Mouse (Mus musculus) myocyte (in vitro differentiated cells): ENCODE data around the gene Ada. TPM values are rescaled to one million over a fixed set of nuclear protein-coding genes. Genes with fewer than 3 reads are reported as not detected.

ENCODE experiments used
- H3K27me3 ChIP-seq: one replicate; pipeline ENCODE4 v1.6.1; 2011; ENCODE audit not compliant: control insufficient read depth, insufficient read depth, insufficient read length
- H3K36me3 ChIP-seq: one replicate; pipeline ENCODE4 v1.6.1; 2011; ENCODE audit not compliant: control insufficient read depth, insufficient read depth
- H3K4me2 ChIP-seq: one replicate; pipeline ENCODE4 v1.6.1; 2011; ENCODE audit warnings: low read depth, control low read depth
- H3K4me3 ChIP-seq: one replicate; pipeline ENCODE4 v1.5.1; 2011; ENCODE audit warnings: mild to moderate bottlenecking, control low read depth, moderate library complexity
- H3K79me2 ChIP-seq: one replicate; pipeline ENCODE4 v1.6.1; 2011; ENCODE audit not compliant: control insufficient read depth, insufficient read depth
- H3ac ChIP-seq: one replicate; pipeline ENCODE4 v1.6.1; 2011; ENCODE audit not compliant: control insufficient read depth, insufficient read length
- CEBPB ChIP-seq: IDR thresholded peaks from 2 replicates; pipeline ENCODE4 v1.6.1; 2011; ENCODE audit warnings: mild to moderate bottlenecking, moderate library complexity; ENCODE audit not compliant: poor library complexity, insufficient read depth, severe bottlenecking
- E2F4 ChIP-seq: IDR thresholded peaks from one replicate; pipeline ENCODE4 v1.6.1; 2011; ENCODE audit warnings: mild to moderate bottlenecking, control low read depth, moderate library complexity; ENCODE audit not compliant: insufficient read depth
- MAX ChIP-seq: IDR thresholded peaks from one replicate; pipeline ENCODE4 v1.6.1; 2011; ENCODE audit warnings: low read depth, mild to moderate bottlenecking, control low read depth
- MYOD1 ChIP-seq, 3 experiments: IDR thresholded peaks; one replicate each; pipeline ENCODE4 v1.6.1; 2011; ENCODE audit warnings: control low read depth in 2 of 3, low read depth in 2 of 3, mild to moderate bottlenecking in 2 of 3, moderate library complexity in 1 of 3; ENCODE audit not compliant: insufficient read length in 2 of 3, control insufficient read depth in 1 of 3
- MYOG ChIP-seq, 3 experiments: IDR thresholded peaks; one replicate each; pipeline ENCODE4 v1.6.1; 2011; ENCODE audit warnings: control low read depth in 2 of 3, low read depth in 2 of 3, mild to moderate bottlenecking in 2 of 3; ENCODE audit not compliant: insufficient read length in 2 of 3, control insufficient read depth in 1 of 3, insufficient read depth in 1 of 3
- POLR2A ChIP-seq: IDR thresholded peaks from one replicate; pipeline ENCODE4 v1.6.1; 2011; ENCODE audit warnings: low read depth, mild to moderate bottlenecking, control low read depth, moderate library complexity; ENCODE audit not compliant: insufficient read length
- POLR2AphosphoS2 ChIP-seq: IDR thresholded peaks from one replicate; pipeline ENCODE4 v1.6.1; 2011; ENCODE audit warnings: low read depth, control low read depth; ENCODE audit not compliant: insufficient read length
- REST ChIP-seq: IDR thresholded peaks from one replicate; pipeline ENCODE4 v1.6.1; 2011; ENCODE audit warnings: mild to moderate bottlenecking, control low read depth, moderate library complexity; ENCODE audit not compliant: insufficient read depth, insufficient read length
- SRF ChIP-seq: IDR thresholded peaks from one replicate; pipeline ENCODE4 v1.6.1; 2011; ENCODE audit warnings: low read depth; ENCODE audit not compliant: control insufficient read depth, insufficient read length
- TCF12 ChIP-seq: IDR thresholded peaks from one replicate; pipeline ENCODE4 v1.6.1; 2011; ENCODE audit warnings: mild to moderate bottlenecking, control low read depth; ENCODE audit not compliant: poor library complexity, insufficient read depth, severe bottlenecking
- TCF3 ChIP-seq: IDR thresholded peaks from one replicate; pipeline ENCODE4 v1.6.1; 2011; ENCODE audit warnings: low read depth, control low read depth; ENCODE audit not compliant: insufficient read length
- USF1 ChIP-seq: IDR thresholded peaks from one replicate; pipeline ENCODE4 v1.6.1; 2011; ENCODE audit warnings: low read depth, mild to moderate bottlenecking, control low read depth, moderate library complexity
- polyA plus RNA-seq: library from polyadenylated mRNA; unstranded; fragments of >200 nt; fragmentation: generic; extraction: Trizol; gene quantifications from one replicate; pipeline ENCODE4 v1.2.1, GENCODE M21; 2012; ENCODE audit warnings: missing spikeins

Gene Ada
- polyA plus RNA-seq, 1 experiment, result 0.60 TPM

DNA sequence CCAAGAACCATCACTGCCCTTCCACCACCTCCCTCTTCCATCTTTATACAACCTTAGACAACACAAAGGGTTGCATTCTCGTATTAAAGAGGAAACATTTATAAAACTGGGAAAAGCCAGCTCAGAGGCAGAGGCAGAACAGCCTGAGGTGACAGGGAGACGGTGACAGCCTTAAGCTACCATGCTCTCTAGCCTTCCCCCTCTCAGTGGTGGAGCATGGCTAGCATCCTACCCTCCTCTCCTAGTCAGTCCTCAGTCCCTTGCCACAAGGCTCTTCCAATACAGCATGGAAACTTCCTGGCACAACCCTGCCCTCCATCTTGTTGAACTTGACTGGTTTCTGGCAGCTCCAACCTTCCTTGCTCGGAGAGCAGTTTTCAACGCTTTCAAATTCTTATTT, 21.7 kb downstream of the Ada start:
- TF ChIP-seq MAX (no peak), POLR2A (peak; percentile 37), POLR2AphosphoS2 (peak; percentile 91)
- Histone ChIP-seq H3K4me2 (no peak overlapping the region), H3K27me3 (no peaks in the 10 kb centered on the region), H3ac (no peak overlapping the region), H3K36me3 (peaks cover 41% of the 10 kb centered on the region), H3K4me3 (no peak overlapping the region), H3K79me2 (no peaks in the 10 kb centered on the region)

GRCm38 (mm10) chr2:163726766-163727393, 23.2 kb downstream of the Ada start:
- Histone ChIP-seq H3K4me2 (no peak overlapping the region), H3ac (no peak overlapping the region), H3K79me2 (no peaks in the 10 kb centered on the region), H3K27me3 (no peaks in the 10 kb centered on the region), H3K4me3 (no peak overlapping the region), H3K36me3 (peaks cover 50% of the 10 kb centered on the region)
- TF ChIP-seq MAX, result no peak
- no peak for TF ChIP-seq POLR2A
- no peak for TF ChIP-seq MYOD1 (IDR thresholded peaks at IDR 0.05; ENCODE audit: control insufficient read depth in 1 of 3, insufficient read length in 2 of 3, low read depth in 2 of 3)
- no peak for TF ChIP-seq MYOG (IDR thresholded peaks at IDR 0.05; ENCODE audit: control insufficient read depth in 1 of 3, insufficient read depth in 1 of 3, insufficient read length in 2 of 3, low read depth in 2 of 3)
- TF ChIP-seq CEBPB, result no peak
- no peak for TF ChIP-seq POLR2AphosphoS2
- TF ChIP-seq E2F4, result no peak
- TF ChIP-seq USF1, result no peak
- TF ChIP-seq TCF12, result no peak
- TF ChIP-seq TCF3, result no peak
- TF ChIP-seq REST, result no peak
- TF ChIP-seq SRF, result no peak

GRCm38 (mm10) chr2:163722550-163722949, 27.5 kb downstream of the Ada start:
- TF ChIP-seq POLR2AphosphoS2 (no peak), E2F4 (no peak), MAX (no peak), TCF12 (no peak), USF1 (no peak), CEBPB (no peak), POLR2A (no peak), REST (no peak), SRF (no peak), MYOG (IDR thresholded peaks at IDR 0.05; ENCODE audit: control insufficient read depth in 1 of 3, insufficient read depth in 1 of 3, insufficient read length in 2 of 3, low read depth in 2 of 3) (peak in 2 of 3 experiments; percentile 16 to 71), TCF3 (no peak), MYOD1 (IDR thresholded peaks at IDR 0.05; ENCODE audit: control insufficient read depth in 1 of 3, insufficient read length in 2 of 3, low read depth in 2 of 3) (peak in 1 of 3 experiments; percentile 72)
- peaks cover 49% of the 10 kb centered on the region for H3K36me3 ChIP-seq
- no peaks in the 10 kb centered on the region for H3K27me3 ChIP-seq
- H3K4me3 ChIP-seq, result no peak overlapping the region
- no peak overlapping the region for H3K4me2 ChIP-seq
- H3K79me2 ChIP-seq, result peaks cover 22% of the 10 kb centered on the region
- no peak overlapping the region for H3ac ChIP-seq

DNA sequence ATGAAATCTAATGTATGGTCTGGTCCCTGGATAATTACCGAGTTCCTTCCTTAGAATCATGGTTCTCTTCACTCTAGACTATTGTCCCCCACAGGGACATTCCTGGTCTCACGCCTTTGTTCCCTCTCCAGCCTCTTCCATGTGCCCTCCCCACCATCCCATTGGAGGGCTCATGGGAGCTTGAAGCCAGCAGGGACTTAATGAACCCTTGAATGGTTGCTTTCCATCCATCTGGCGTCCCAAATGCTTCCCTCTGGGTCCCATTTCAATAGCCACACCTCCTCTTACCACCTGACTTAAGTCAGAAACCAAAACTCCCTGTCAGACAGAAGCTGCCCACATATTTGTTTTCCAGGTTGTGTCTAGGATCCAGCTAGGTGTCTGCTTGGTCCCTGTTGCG, 30.4 kb downstream of the Ada start:
- Histone ChIP-seq H3K27me3 (no peaks in the 10 kb centered on the region), H3K79me2 (peaks cover 32% of the 10 kb centered on the region), H3K4me3 (no peak overlapping the region), H3K36me3 (peaks cover 35% of the 10 kb centered on the region), H3K4me2 (no peak overlapping the region), H3ac (no peak overlapping the region)
- TF ChIP-seq POLR2AphosphoS2 (no peak), E2F4 (no peak), TCF12 (no peak), TCF3 (no peak), POLR2A (no peak), USF1 (no peak), SRF (no peak), MYOG (IDR thresholded peaks at IDR 0.05; ENCODE audit: control insufficient read depth in 1 of 3, insufficient read depth in 1 of 3, insufficient read length in 2 of 3, low read depth in 2 of 3) (no peak)

DNA sequence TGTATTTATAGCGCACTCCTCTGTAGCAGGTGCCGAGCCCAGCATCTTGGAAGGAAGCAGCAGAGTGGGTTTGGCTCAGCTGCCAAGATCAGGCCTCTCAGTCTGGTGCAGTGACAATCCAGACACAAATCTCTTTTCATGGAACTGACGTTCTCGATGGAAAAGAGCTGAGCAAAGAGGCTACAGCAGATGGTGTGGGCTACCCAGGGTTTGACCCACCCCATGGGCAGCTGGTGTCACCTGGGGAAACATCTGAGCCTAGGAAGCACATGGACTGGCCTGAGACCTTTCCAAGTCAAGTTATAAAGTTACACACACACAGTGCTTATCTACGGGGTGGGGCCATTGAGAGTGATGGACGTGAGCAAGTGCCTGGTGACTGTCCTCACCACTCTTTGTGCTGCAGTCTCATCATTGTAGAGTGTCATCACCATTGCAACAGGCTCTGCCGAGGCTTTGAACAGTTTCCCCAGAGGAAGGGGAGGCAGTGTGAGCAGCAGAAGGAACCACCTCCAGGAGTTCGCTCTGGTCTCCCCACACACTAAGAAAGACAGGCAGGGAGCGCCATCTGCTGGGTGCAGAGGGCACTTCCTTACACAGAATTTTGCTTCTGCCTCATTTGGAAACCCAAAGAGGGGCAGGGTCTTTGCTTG, 31.0 kb downstream of the Ada start:
- peaks cover 30% of the 10 kb centered on the region for H3K36me3 ChIP-seq
- no peak overlapping the region for H3K4me2 ChIP-seq
- H3K27me3 ChIP-seq, result no peaks in the 10 kb centered on the region
- peak; percentile 45 for TF ChIP-seq TCF3
- TF ChIP-seq TCF12, result peak; percentile 75
- TF ChIP-seq REST, result no peak
- TF ChIP-seq POLR2AphosphoS2, result peak; percentile 25
- peak; percentile 56 to 78 (median 63) for TF ChIP-seq MYOD1 (IDR thresholded peaks at IDR 0.05; ENCODE audit: control insufficient read depth in 1 of 3, insufficient read length in 2 of 3, low read depth in 2 of 3)
- peak; percentile 49 to 92 (median 88) for TF ChIP-seq MYOG (IDR thresholded peaks at IDR 0.05; ENCODE audit: control insufficient read depth in 1 of 3, insufficient read depth in 1 of 3, insufficient read length in 2 of 3, low read depth in 2 of 3)
- no peak overlapping the region for H3K4me3 ChIP-seq
- no peak overlapping the region for H3ac ChIP-seq
- peaks cover 32% of the 10 kb centered on the region for H3K79me2 ChIP-seq
